In genomic region chr4:63769161-63769560, GRCm38 (mm10) we compare ENCODE assay signal across 33 mouse cellular contexts. TPM values are rescaled to one million over a fixed set of nuclear protein-coding genes. Genes with fewer than 3 reads are reported as not detected.
"Had no signal": no experiment of that assay in that cellular context is flagged by ENCODE, and none has a peak within 500 bp of the region (broad histone marks: within the 10 kb centered on the region; RNA-seq: fewer than 3 reads in every experiment).

No protein-coding gene starts in this region.

- H3K36me3 ChIP-seq: heart, embryonic 13.5 days; heart, embryonic 15.5 days; hindbrain, embryonic 13.5 days; hindbrain, embryonic 15.5 days; kidney, embryonic 15.5 days; limb, embryonic 13.5 days; limb, embryonic 15.5 days had no signal

- H3K4me2 ChIP-seq: heart, embryonic 11.5 days; heart, embryonic 13.5 days; heart, embryonic 15.5 days; hindbrain, embryonic 13.5 days; hindbrain, embryonic 15.5 days; kidney, embryonic 15.5 days; limb, embryonic 13.5 days; limb, embryonic 15.5 days had no signal

- DNase-seq: gastrocnemius, adult 2 months; gastrocnemius, postnatal 10 days; gastrocnemius, postnatal 25 days; heart, adult 18-20 months; heart, postnatal 14 days; heart, postnatal 36 days; kidney, adult 11 months; kidney, adult 2 months; kidney, adult 9 months; kidney, postnatal 14 days; kidney, postnatal 36 days; layer of hippocampus, adult 9-11 months; layer of hippocampus, postnatal 36 days; left cerebral cortex, postnatal 4 days had no signal

- H3K4me1 ChIP-seq: heart, embryonic 13.5 days; heart, embryonic 15.5 days; hindbrain, embryonic 13.5 days; hindbrain, embryonic 15.5 days; kidney, embryonic 15.5 days; limb, embryonic 13.5 days; limb, embryonic 15.5 days had no signal

- H3K27ac ChIP-seq: gastrocnemius, adult 2 months; heart, embryonic 13.5 days; heart, embryonic 15.5 days; hindbrain, embryonic 13.5 days; hindbrain, embryonic 15.5 days; hindbrain, postnatal 0 days; kidney, embryonic 15.5 days; kidney, postnatal 0 days; limb, embryonic 13.5 days; limb, embryonic 15.5 days had no signal

- H3K27me3 ChIP-seq: heart, embryonic 13.5 days; heart, embryonic 15.5 days; hindbrain, embryonic 13.5 days; hindbrain, embryonic 15.5 days; kidney, embryonic 15.5 days; limb, embryonic 13.5 days; limb, embryonic 15.5 days had no signal

- H3K9me3 ChIP-seq: heart, embryonic 13.5 days; heart, embryonic 15.5 days; hindbrain, embryonic 13.5 days; hindbrain, embryonic 15.5 days; kidney, embryonic 15.5 days; limb, embryonic 13.5 days; limb, embryonic 15.5 days had no signal

- H3K9ac ChIP-seq: heart, embryonic 13.5 days; heart, embryonic 15.5 days; hindbrain, embryonic 13.5 days; hindbrain, embryonic 15.5 days; kidney, embryonic 15.5 days; limb, embryonic 13.5 days; limb, embryonic 15.5 days had no signal

- ATAC-seq: hindbrain, postnatal 0 days; intestine, embryonic 16.5 days had no signal

- H3K4me3 ChIP-seq: gastrocnemius, adult 2 months; heart, embryonic 13.5 days; heart, embryonic 15.5 days; hindbrain, embryonic 13.5 days; hindbrain, embryonic 15.5 days; kidney, embryonic 15.5 days; limb, embryonic 13.5 days; limb, embryonic 15.5 days had no signal

RNA-seq across cellular contexts. Expression of gene Tnfsf15, which starts 24.2 kb away (rescaled TPM):
- total RNA-seq: gastrocnemius, postnatal 4 days; heart, adult 18-20 months; heart, adult 8-10 months; heart, postnatal 14 days; heart, postnatal 36 days; hematopoietic stem cell, adult 5-6 weeks; layer of hippocampus, adult 18-20 months; layer of hippocampus, adult 8-10 months; layer of hippocampus, postnatal 14 days; layer of hippocampus, postnatal 36 days; left cerebral cortex, postnatal 4 days had no signal
- polyA plus RNA-seq: hindbrain, embryonic 13.5 days; limb, embryonic 11.5 days; liver, adult 2 months had no signal
